Mouse (Mus musculus): ENCODE measurements around the gene Hdac10.

Gene Hdac10

DNA sequence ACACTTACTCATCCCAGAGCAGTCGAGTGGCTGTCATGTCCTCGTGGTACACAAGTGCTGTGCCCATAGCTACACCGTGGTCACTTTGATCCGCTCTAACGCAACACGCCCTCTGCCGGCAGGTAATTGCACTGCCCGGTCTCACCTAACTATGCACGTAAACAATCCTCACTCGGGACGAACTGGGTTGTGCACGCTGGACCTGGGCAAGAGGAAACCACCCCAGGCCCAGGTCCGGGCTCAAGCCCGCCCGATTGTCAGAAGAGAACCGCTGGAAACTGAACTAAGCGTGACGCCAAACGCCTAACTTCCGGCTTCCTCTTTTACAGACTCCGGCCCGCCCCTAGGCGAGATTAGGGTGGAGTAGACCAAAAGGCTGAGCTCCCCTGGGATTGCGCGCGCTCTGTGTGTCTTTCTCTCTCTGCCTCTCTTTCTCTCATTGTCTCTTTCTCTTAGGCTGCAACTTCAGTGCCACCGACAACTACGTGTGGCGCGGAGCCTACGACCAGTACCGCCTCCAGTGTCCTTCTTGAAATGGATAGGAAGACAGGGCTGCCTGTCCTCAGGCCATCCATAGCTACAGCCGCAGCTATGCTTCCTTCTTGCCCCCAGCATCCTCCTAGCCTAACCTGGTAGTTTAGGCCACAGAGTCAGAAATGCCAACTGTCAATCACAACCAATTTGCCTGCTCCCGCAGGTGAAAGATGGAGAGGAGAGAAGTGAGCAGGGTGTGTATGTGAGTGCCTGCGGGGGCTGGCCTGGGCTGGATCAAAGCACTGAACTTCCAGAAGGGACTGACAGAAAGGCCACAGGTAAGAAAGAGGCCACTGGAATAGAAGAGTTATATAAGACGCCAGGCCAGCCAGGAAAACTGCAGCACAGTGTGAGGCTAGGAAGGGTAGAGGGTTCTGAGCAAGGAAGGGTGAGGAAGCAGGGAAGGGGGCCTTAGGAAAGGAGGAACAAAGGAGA, at the start of gene Hdac10:
Hdac10 (minus strand) TSS at position 319 of the 969 bp plus-strand sequence.
- DNase-seq (ENCODE audit: low spot score) = peak; percentile 83

DNA sequence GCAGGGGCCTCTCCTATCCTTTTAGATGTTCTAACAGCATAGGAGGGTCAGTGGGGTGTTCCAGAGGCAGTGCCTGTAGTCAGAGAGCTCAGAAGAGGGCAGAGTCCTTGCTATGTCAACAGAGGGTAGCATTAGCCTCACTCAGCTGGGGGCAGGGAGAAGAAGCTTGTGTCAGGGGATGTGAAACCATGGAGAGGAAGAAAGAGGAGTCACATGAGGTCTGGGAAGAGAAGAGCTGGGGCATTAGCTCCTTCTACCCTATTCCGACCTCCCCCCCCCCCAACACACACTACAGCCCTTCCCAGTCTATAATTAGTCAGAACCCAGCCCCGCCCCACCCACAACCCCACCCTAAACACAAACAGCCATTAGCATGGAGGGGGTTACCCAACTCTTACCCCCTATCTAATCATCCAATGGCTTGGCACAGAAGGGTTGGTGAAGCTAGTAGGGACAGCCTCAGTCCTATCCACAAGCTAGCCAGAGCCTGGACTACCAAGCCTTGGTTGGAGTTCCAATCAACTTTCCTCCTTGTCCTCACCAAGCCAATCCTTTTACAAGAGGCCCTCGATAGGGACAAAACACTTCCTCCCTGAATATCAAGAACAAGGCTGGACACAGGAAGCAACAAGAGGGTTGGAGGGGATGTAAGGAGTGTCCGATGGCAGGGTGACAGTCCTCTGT, 49.2 kb upstream of the Hdac10 start:
- no peak for DNase-seq (ENCODE audit: low spot score)

DNA sequence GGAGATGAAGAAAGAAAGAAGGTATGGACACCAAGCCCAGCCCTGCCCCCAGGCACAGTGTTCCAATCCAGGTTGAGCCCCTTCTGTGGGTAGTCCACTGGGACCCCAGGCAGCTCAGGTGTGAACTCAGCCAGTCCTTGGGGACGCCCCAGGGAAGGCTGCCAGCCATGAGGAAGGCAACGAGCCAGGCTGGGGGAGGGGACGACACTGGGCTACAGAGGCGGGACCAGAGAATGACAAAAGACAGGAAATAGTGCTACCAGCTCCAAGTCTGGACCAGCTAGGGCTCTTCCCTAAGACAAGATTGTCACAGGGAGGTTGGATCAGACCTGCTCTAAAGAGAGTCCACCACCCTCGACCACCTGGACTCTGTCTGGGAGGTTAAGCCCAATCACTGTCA, 48.6 kb upstream of the Hdac10 start:
- DNase-seq (ENCODE audit: low spot score) = peak; percentile 70

DNA sequence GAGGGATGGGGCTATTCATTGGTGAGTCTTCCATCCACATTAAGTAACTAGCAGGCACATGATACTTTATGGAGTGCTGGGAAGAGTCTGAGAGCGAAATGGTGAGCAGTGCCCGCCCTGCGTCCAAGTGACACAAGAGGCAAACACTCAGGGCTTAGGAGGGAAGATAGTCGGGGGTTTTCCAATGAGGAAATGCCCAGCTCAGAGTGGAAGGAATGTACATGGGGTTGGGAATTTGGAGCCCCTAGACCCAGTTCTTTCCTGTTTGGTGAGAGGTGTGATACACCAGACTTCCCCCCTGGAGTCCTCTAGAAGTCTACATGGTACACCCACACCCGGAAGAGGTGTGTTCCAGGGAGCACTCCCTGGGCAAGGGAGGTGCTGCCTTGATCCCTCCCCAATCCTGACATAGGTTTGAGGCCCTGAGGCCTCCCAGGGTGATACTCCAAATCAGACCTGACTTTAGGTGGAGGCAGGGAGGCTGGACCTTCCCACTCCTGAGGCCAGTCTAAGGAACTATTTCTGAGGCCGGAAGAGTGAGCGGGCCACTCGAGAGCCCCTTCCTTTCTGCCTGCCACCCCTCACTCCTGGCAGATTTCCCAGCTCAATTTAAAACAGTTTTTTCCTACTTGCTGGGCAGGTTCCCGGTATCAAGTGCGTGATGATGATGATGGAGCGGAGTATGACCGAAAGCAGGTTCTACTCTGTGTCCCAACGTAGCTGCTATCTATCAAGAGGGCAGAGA, 47.1 kb upstream of the Hdac10 start:
- DNase-seq (ENCODE audit: low spot score) = no peak

DNA sequence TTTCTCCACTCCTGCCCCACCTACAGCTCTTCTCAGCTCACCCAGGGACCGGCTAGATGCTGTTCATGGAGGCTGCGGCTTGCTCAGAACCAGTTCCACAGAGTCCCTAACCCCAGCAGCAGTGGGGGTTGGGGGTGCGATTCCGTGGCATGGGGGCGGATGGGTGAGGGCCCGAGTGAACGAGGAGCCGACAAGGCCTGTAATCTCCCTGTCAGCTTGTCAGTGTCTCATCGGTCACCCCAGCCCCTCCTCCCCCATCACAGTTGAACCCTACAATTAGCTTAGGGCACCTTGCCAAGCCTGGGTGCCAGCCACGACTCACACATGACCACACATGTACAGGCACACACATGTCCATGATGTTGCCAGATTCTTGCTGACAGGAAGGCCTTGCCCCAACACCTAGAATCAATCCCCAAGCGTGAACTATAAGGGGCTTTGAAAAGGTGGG, 46.4 kb upstream of the Hdac10 start:
- DNase-seq (ENCODE audit: low spot score) = no peak

DNA sequence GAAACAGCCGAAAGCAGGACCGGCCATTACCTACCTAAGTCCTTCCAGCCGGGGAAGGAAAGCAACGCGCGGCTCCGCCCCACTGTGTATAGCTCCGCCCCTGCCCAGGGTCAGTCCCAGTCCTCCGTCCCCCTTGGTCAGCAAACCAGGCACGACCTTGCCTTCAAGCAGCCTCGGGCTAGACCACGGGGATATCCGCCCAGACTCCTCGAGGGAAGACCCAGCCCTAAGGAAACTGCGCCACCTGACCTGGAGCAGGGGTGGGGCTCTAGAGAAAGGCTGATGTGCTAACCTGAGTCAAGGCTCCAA, 45.4 kb upstream of the Hdac10 start:
- no peak for DNase-seq (ENCODE audit: low spot score)

DNA sequence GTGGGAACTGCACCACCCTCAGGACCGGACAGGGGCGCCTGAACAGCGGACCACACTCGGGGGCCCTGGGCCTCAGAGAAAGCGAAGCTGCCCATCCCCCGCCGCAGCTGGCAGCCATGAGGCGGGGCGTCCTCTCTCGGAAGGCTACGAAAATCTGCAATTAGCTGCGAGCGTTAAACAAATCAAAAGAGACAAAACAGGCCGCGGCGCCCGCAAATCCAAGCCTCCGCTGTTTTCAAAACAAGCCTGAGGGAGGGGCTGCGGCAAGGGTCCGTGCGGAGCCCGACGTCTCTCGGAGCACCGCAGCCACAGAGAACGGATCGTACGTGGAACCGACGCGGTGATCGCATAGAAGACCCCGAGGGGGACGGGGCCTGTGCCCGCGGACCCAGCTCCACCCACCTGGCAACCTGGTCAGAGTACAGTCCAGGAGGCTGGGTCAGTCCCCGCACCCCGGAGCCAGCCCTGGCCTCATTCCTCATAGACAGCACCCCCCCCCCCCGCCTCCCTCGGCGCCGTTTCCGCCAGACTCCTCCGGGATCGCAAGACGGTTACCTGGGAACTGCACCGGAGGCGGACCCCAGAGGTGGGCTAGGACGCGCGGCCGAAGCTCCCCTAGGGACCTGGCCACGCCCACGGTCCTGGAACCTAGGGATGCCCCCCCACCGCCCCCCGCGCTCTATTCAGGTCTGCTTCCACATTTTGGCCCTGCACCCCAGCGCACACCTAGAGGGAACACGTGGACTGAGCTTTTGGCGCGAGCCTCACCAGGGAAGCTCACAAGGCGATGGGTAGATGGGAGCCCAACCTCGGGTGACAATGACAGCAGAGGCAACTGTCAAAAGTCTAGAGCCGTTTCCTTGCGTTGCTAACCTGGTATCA, 44.8 kb upstream of the Hdac10 start:
- DNase-seq (ENCODE audit: low spot score) = no peak

DNA sequence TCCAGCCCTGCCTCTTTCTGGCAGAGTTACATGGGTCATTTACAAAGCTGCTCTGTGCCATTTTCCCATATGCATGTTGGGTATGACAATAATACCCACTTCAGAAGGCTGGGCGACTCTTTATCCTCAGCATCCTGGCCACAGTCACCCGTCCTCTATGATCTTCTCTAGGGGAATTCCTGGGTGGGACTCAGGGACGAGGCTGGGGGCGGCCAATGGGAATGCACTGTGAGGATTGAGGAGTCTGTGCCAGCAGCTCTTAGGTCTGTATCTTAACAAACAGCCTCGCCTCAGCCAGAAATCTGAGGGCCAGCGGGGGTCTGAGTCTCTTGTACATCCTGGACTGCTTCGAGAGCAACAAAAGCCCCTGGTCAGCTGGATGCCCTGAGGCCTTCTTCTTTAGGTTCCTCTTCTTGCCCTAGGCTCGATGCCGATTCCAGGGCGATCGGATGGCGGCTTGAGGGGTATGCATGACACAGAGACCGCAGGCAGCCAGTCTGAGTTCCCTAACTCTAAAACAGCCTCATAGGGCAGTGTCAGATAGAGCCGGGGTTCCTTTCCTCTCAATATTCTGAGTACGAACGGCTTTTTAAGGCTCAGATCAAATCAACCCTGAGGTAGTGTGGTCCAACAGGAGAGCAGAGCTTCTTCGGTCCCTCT, 43.9 kb upstream of the Hdac10 start:
- DNase-seq (ENCODE audit: low spot score) = no peak

DNA sequence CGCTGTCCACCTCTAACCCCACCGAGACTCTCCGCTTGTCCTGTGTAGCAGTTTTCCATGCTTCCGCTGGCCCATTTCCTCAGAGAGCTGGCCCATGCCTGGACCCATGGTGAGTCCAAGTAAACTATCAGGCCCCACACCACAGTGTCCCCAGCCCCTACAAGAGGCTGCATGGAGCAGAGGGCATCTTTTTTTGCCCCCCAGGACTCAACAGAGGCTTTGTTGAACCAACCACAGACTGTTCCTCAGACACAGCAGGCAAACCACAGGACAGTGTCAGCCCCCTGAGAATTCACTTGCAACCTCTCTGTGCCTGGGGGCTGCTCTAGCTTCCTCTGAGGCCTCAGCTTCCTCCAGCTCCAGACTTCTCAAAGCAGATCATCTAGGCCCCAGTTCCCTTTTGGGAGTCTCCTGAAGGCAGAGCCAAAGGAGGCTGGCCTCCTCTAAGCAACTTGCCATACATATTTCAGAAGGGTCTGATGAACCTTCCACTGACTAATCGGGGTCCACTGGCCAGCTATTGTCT, 43.1 kb upstream of the Hdac10 start:
- no peak for DNase-seq (ENCODE audit: low spot score)

DNA sequence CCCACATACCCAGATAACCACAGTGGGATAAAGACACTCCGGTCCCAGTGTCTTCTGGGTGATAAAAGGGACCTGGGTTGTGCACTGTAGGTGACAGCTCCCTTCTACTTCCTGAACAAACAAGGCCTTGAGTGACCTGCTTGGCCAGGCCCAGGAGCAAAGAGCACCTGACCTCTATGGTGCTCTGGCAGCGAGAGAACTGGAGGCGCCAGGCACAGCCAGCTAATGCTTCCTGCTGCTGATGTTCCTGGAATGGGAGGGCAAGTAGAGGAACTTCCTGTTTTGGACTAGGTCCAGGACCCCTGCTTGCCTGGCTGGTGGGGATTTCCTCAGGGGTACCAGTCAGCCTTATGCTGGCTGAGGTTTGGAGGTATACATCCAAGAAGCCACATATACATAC, 41.6 kb upstream of the Hdac10 start:
- DNase-seq (ENCODE audit: low spot score) = no peak

DNA sequence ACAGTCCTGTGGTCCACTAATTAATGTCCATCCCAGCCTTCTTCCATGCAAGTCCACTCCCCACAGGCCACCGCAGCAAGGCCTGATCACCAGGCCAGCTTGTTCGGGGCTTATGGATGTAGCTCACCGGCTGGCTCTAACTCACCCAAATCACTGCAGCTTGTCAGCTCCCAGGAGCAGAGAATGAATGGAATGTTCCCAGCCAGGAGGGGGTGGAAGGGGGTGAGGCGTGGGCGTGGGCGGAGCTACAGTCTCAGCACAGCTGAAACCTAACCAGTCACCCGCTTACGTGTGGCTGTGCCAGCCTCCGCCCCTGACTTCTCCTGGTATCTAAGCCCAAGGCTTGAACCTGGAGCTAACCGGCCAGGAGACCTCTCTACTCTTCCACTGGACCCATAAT, 40.9 kb upstream of the Hdac10 start:
- DNase-seq (ENCODE audit: low spot score) = peak; percentile 80

DNA sequence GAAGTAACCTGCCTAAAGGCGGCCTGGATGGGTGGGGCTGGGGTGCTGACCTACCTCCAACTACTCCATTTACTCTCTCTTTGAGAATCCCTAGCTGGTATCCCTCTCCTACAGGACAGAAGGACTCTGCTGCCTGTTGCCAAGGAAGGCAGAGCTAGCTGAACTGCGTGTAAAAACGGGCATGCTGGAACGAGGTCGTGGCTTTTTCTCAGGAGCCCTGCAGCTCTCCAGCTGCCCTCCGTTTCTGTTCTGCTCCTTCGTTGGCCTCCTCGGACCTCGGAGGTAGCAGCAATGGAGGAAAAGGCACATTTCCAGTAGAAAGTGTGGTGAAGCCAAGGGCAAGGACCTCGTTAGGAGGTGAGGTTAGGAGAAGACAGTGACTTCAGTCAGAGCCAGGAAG, 40.4 kb upstream of the Hdac10 start:
- no peak for DNase-seq (ENCODE audit: low spot score)

DNA sequence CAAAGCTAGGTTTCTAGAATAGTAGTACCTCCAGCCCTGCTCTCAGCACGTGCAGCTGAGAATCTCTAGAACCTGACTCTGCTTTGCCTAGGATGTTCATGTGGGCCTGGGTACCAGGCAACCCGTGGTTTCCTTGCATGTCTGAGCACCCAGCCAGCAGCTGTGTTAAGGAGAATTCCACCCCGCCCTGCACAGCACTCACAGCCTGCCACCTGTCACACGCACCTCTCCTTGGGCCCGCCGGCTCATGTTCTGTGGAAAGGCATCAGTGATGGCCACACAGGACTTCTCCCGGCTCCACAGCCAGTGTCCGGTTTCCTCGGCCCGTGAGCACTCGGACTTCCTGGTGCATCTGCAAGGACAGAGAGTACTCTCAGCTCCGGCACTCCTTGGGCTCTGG, 37.0 kb upstream of the Hdac10 start:
- no peak for DNase-seq (ENCODE audit: low spot score)

DNA sequence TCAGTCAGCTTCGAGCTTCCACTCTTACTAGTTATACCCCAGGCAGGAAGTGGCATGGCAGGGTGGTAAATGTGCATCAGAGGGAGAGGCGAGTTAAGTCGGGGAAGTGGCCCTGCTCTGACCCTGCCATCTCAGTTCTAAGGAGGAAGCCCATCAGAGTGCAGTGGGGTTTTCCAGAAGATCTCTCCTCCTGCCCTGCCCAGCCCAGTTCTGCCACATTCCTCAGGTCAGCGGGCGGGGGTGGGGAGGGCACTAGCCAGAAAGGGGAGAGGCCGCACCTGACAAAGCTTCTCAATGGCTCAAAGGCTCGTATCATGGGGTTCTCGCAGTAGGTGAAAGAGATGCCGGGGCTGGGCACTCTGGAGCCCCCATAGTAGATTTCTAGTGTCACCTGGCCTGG, 32.9 kb upstream of the Hdac10 start:
- no peak for DNase-seq (ENCODE audit: low spot score)

DNA sequence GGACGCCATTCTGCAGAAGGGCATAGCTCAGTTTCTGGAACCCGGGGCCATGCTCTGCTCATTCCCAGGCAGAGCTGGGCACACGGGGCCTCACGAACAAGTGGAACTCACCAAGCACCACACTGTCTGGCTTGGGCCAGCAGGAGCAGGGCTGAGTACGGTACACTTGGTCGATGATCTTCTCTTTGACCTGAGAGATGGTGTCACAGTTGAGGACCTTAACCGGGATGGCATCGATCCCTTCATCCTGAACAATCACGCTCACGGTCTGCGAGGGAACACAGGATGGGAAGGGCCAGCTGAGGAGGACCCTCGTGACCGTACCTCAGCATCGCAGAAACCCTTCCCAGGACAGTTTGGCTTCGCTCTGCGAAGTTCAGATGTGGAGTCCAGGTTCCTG, 30.0 kb upstream of the Hdac10 start:
- DNase-seq (ENCODE audit: low spot score) = no peak

DNA sequence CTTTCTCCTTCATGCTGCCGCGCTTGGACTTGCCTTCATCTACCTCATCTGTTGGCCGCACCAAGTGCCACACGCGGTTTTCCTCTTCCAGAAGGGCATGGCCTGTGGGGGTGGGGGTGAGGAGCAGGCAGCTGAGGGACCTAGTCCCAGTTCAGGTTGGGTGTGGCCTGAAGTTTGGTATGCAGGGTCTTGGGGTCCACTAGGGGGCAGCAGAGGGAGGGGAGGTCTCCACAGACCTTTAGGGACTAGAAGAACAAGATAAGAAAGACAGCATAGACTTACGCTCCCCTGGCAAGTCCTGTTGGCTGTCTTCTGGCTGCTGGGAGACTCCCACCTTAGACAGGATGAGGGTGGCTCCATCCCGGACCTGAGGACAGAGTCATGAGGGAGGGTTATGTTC, 29.5 kb upstream of the Hdac10 start:
- DNase-seq (ENCODE audit: low spot score) = peak; percentile 60

DNA sequence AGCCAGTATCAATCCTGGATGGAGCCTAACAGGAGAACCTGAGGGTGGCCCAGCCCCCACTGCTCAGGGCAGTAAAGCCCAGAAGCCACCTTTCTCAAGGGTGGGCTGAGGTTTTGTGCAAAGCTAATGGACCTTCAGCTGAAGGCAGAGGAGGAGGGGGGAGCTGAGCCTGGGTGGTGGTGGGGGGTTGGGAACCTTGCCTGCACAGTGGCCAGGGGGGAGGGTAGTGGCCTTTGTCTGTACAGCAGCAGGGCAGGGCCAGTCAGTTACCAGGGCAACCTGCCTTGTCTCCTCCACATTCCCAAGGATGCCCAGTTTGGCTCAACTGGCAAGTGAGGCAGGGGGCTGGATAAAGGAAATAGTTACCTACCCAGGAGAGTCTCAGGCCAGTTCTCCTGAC, 23.8 kb upstream of the Hdac10 start:
- DNase-seq (ENCODE audit: low spot score) = no peak

DNA sequence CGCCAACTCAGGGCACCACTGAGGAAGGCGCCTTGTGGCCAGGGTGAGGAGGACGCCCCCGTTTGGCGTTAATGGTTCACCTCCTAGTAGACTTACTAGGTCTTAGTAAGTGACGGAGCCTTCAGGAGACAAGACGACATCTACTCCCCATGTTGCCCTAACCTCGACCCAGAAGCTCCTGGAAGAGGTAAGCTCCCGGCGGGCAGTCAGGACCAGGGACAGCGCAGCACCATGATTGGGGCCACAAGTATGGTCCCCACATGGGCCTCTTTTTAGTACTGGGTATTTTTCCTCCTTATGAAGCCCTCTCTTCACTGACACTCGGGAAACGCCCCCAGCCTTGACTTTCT, 21.5 kb upstream of the Hdac10 start:
- no peak for DNase-seq (ENCODE audit: low spot score)

DNA sequence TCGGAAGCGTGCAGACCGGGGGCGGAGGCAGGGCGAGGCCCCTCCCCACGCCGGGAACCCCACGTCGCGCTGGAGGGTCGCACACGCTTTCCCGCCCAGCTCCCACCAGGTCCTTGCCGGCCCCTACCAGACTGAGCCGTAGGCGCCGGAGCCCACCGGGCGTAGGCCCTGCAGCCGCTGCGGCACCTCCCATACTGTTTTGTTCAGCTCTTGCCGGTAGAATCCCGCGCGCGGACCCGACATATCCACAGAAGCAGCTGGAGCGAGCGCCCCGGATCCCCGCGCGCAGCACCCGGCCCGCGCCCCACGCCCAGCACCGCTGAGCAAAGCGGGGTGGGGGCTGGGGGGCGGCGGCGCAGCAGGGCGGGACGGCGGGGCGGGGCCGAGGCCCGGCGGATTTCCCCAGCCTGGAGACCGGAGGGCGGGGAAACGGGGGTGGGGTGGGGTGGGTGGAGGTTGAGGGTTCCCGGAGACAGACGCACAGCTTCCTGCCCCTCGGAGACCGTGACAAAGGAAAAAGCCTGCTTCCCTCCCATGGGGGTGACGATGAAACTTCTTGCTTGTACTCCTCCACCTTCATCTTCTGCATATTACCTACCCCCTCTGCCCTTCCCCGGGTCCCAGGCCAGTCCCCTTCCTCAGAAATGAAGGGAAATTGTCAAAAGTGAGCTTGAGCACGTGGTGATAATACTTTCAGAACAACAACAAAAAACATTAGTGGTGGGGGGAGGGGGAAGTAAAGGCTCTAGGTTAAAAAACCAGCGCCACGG, 21.0 kb upstream of the Hdac10 start, which contains the start of gene Mapk11:
Mapk11 (minus strand) TSS at position 358 of the 770 bp plus-strand sequence.
- no peak for DNase-seq (ENCODE audit: low spot score)

Data from adipocyte (in vitro differentiated cells).